Mouse (Mus musculus) bone marrow macrophage, adult 2 months (primary cell): ENCODE measurements around the gene Tenm4. TPM values are rescaled to one million over a fixed set of nuclear protein-coding genes. Genes with fewer than 3 reads are reported as not detected.

Experiments used
- H3K27ac ChIP-seq: 2 replicates; pipeline ENCODE4 v1.5.1; 2012; ENCODE audit warnings: low read depth, low read length; ENCODE audit not compliant: insufficient read depth
- H3K4me1 ChIP-seq: 2 replicates; pipeline ENCODE4 v1.6.1; 2012; ENCODE audit warnings: low read length; ENCODE audit not compliant: control insufficient read depth, insufficient read depth
- H3K4me3 ChIP-seq: 2 replicates; pipeline ENCODE4 v1.5.1; 2012; ENCODE audit warnings: mild to moderate bottlenecking, low read length, moderate library complexity; ENCODE audit not compliant: insufficient read depth
- CTCF ChIP-seq: IDR thresholded peaks from 2 replicates; pipeline ENCODE4 v1.5.1; 2012; ENCODE audit warnings: low read depth, mild to moderate bottlenecking, low read length, moderate library complexity
- POLR2A ChIP-seq: IDR thresholded peaks from 2 replicates; pipeline ENCODE4 v1.6.1; 2012; ENCODE audit warnings: mild to moderate bottlenecking, low read depth, low read length, borderline replicate concordance
- polyA plus RNA-seq: library from polyadenylated mRNA; stranded (reverse); fragments of >200 nt; gene quantifications from 2 replicates; pipeline ENCODE4 v1.2.4, GENCODE M21; 2012; ENCODE audit not compliant: missing spikeins, insufficient read depth, insufficient read length

Gene Tenm4
- polyA plus RNA-seq, 1 experiment = not detected

DNA sequence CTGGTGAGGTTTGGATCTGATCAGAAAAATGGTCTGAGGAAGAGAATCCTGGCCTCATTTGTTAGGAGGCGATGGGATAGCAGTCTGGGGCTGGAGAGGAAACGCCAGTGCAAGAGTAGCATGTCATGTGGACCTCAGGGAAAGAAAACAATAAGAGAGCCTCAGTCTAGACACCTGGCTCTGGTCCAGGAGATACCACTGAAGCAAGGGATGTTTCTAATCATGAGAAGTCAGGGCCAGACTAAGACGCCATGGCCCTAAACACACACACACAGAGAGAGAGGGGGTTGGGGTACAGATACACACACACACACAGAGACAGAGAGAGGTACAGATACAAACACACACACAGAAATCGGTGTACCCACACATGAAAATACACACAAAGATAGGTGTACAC is 689.6 kb downstream of the Tenm4 start:
- no peak for TF ChIP-seq CTCF
- TF ChIP-seq POLR2A = no peak
- Histone ChIP-seq H3K4me1 (no peaks in the 10 kb centered on the region), H3K27ac (no peak overlapping the region), H3K4me3 (no peak overlapping the region)

GRCm38 (mm10) chr7:96864894-96865722 is 694.1 kb downstream of the Tenm4 start:
- Histone ChIP-seq H3K4me1 (no peaks in the 10 kb centered on the region), H3K4me3 (no peak overlapping the region), H3K27ac (no peak overlapping the region)
- TF ChIP-seq POLR2A (no peak), CTCF (no peak)

GRCm38 (mm10) chr7:96869079-96869810 is 698.2 kb downstream of the Tenm4 start:
- H3K27ac ChIP-seq = no peak overlapping the region
- no peak for TF ChIP-seq CTCF
- TF ChIP-seq POLR2A = no peak
- H3K4me3 ChIP-seq = no peak overlapping the region
- H3K4me1 ChIP-seq = no peaks in the 10 kb centered on the region

GRCm38 (mm10) chr7:96870473-96870872 is 699.4 kb downstream of the Tenm4 start:
- no peak overlapping the region for H3K4me3 ChIP-seq
- TF ChIP-seq CTCF (no peak), POLR2A (no peak)
- no peaks in the 10 kb centered on the region for H3K4me1 ChIP-seq
- no peak overlapping the region for H3K27ac ChIP-seq

DNA sequence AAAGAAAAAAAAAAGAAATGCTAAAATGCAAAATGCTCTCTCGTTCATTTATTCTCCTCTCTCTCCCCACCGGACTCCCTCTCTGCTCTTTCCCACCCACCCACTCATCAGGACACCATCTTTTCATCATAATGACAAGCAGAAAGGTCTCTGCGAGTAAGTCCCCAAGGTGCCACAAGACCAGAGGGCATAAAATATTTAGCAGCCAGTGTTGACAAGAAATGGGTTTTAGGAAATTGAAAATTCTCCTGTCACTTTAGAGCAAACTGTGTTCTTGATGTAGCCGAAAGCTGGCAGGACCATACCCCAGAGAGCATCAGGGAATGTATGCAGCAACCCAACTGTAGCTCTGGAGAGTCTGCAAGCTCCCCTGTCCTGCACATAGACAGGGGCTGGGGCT is 700.0 kb downstream of the Tenm4 start:
- H3K27ac ChIP-seq = no peak overlapping the region
- TF ChIP-seq POLR2A = no peak
- no peak for TF ChIP-seq CTCF

GRCm38 (mm10) chr7:96878511-96879276 is 707.6 kb downstream of the Tenm4 start:
- TF ChIP-seq POLR2A (no peak), CTCF (no peak)
- Histone ChIP-seq H3K4me1 (0 out of 2 replicates have a peak, but pooled peaks cover 2% of the 10 kb centered on the region), H3K4me3 (no peak overlapping the region), H3K27ac (no peak overlapping the region)

More for the DNA sequence above, 700.0 kb downstream of the Tenm4 start:
- Histone ChIP-seq H3K4me3 (no peak overlapping the region), H3K4me1 (no peaks in the 10 kb centered on the region)

- TF ChIP-seq CTCF (no peak), POLR2A (no peak)
- Histone ChIP-seq H3K4me1 (0 out of 2 replicates have a peak, but pooled peaks cover 2% of the 10 kb centered on the region), H3K27ac (no peak overlapping the region), H3K4me3 (no peak overlapping the region)
Measured at GRCm38 (mm10) chr7:96879593-96879992, 708.5 kb downstream of the Tenm4 start.

GRCm38 (mm10) chr7:96880221-96880944 is 709.3 kb downstream of the Tenm4 start:
- Histone ChIP-seq H3K4me1 (0 out of 2 replicates have a peak, but pooled peaks cover 2% of the 10 kb centered on the region), H3K27ac (no peak overlapping the region), H3K4me3 (no peak overlapping the region)
- TF ChIP-seq POLR2A (no peak), CTCF (no peak)

- H3K27ac ChIP-seq = no peak overlapping the region
Measured at GRCm38 (mm10) chr7:96883297-96883696, 712.3 kb downstream of the Tenm4 start.

More at GRCm38 (mm10) chr7:96883297-96883696, 712.3 kb downstream of the Tenm4 start:
- TF ChIP-seq POLR2A (no peak), CTCF (no peak)
- H3K4me1 ChIP-seq = 0 out of 2 replicates have a peak, but pooled peaks cover 2% of the 10 kb centered on the region
- no peak overlapping the region for H3K4me3 ChIP-seq
